Mouse (Mus musculus) ovary, adult 18-20 months (tissue): ENCODE results near the gene Cxcr4.
A peak's percentile ranks its signal among the peaks of the same experiment; 100 is the strongest.

Source experiments
- DNase-seq: peaks from one replicate; pipeline ENCODE4 v3.0.0; 2022; ENCODE audit warnings: low spot score, mixed read lengths

The Cxcr4 gene

DNA sequence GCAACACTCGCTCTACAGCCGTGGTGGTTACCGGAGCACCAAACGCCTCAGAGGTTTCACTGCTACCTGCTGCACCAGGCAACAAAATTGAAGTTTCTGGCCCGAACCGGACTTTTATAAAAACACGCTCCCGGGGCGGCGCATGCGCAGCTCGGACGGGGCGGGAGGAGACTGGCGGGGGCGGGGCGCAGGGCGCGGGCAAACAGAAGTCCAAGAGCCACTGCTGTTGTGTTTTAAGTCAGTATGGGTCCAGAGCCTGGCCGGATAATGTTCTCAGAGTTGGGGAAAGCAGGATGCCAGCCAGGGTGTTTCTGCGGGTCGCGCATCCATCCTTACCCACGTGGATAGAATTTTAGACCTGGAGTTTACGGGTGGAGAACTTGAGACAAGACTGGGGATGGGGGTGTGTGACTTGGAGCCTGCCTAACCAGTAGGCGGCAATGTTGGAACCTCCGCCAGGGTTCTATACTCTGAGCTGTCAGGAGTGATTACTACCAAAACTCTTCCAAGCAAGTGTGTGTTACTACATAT, at the start of gene Cxcr4:
Gene Cxcr4 (minus strand): TSS at position 83 of the 531 bp plus-strand sequence.
- DNase-seq = peak; percentile 68

DNA sequence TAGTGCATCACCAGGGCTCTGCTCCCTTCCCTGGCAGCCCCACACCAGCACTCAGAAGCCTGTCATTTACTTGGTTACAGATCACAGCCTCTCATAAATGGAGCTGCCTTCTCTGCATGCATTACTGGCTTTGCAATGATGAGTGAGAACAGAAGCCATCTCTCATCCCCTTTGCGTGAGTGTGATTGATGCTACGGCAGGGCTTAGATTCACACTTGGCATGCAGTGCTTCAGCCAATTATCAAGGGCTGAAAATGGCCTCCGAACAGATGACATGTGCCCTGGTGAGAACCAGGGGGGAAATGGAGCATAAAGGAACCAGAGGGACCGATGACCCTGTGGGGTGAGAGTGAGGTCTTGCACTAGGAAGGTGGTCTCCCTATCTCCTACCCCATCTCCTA, 47.6 kb upstream of the Cxcr4 start:
- no peak for DNase-seq

DNA sequence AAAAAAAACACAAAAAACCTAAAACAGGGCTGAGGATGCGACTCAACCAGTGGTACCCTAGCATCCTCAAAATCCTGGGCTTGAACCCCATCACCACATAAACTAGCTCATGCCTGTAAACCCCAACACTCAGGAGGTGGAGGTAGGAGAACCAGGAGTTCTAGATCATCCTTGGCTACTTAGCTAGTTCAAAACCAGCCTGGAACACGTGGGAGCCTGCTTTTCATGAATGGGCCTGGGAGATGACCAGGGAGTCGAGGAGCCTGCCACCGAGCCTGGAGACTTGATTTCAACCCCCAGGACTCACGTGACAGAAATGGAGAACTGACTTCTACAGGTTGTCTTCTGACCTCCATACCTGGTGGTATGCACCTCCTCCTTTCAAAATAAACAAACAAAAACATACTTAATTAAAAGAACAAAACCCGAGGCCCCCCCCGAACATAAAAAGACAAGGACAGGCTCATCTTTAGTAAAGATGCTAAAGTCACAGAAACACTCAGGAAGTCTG, 45.2 kb upstream of the Cxcr4 start:
- no peak for DNase-seq

DNA sequence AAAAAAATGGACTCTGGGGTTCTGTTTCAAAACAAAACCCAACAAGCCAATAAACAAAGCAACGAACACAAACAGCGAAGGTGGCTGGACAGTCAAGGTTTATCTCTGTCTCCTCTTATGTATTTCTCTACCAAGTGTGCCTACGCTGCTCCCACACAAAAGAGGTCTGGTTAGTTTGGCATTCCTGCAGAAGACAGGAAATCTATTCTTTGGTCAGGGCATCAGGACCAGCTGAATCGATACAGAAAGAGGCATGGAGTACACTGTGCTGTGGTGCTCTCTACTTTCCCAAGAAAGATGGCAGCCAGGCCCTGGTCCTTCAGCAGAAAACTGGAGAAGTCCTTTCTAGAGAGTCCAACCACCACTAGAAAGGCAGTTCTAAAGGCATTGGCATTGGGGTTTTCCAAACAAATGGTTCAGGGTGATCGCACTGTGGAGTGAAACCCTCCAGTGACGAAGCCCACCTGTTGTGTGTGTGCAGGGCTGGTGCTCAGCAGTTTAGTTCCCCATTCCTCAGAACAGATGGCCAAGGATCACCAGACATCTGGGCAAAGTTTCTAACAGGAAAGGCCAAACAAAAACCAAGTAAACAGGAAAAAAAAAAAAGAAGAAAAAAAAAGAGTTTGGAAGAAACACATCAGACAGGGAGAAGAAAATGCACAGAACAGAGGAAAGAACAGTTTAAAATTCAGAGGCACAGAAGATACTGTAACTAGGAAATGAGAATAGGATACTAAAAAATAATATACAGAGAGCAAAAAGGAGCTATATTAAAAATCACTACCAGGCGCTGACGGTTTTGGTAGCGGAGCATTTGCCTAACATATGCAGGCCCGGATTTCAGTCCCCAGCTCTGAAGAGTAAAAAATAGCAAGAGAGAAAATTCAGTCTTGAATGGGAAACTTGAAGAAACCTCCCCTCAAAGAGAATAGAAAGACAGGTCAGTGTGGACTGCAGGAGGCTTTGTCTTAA, 44.5 kb upstream of the Cxcr4 start:
- no peak for DNase-seq

DNA sequence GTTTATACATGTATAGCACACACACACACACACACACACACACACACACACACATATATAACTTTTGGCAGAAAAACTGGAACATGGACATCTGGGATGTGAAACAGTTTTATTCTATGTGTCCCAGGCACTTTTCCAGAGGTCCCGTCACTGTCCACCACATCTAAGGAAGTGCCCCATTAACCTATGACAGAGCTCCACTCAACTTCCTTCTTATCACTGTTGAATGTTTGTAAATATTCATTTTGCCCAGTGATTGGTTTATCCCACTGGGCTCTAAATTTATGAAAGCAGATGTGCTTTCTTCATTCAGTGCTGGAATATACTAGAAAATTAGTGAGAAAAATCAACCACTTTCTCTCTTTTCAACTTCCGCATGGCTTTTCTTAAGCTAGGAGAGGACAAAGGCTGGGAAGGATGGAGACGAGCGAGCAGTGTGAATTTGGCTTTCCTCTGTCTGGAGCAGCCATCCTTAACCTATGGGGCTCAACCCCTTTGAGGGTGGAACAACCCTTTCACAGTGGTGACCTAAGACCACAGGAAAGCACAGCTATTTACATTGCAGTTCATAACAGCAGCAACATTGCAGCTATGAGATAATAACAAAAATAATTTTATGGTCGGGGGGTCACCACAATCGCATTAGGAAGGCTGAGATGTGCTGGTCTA, 41.8 kb upstream of the Cxcr4 start:
- no peak for DNase-seq

- DNase-seq = no peak
Measured at GRCm38 (mm10) chr1:128632522-128632921, 40.4 kb upstream of the Cxcr4 start.

DNA sequence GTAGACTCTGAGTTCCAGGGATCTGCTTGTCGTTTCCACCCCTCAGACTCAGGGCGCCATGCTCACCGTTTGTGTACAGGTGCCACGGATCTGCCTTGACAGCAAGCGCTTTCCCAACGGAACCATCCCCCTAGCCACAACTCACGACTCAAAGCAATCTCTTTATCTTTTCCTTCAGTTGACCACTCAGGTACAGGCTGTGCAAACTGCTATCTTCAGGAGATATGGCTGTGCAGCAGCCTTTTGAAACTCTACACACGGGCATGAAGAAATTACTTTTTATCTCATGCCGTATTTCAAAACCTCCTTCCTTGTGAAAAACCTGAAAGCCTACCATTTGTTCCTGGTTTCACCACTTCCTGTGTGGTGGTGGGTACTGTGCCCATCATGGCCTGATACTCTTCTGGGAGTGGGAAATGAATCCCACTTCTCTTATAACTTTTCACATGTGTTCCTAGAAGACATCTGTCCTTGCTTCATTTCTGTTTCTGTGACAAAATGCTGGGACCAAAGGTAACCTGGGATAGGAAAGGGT, 34.1 kb upstream of the Cxcr4 start:
- DNase-seq = no peak

DNA sequence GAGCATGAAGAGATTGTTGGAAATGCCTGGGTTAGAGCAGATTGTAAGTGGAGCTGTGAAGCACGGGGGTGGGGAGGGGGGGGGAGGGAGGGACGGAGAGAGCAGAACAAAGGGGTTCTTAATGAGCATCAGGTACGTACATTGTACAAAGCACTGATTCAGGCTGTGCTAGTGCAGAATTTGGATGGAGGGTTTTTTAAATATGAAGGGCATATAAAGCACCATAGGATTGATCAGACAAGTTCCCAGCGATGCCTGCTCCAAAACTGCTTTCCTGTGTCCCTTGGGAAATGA, 31.4 kb upstream of the Cxcr4 start:
- DNase-seq = no peak

- DNase-seq = no peak
Measured at GRCm38 (mm10) chr1:128622867-128623593, 30.9 kb upstream of the Cxcr4 start.

DNA sequence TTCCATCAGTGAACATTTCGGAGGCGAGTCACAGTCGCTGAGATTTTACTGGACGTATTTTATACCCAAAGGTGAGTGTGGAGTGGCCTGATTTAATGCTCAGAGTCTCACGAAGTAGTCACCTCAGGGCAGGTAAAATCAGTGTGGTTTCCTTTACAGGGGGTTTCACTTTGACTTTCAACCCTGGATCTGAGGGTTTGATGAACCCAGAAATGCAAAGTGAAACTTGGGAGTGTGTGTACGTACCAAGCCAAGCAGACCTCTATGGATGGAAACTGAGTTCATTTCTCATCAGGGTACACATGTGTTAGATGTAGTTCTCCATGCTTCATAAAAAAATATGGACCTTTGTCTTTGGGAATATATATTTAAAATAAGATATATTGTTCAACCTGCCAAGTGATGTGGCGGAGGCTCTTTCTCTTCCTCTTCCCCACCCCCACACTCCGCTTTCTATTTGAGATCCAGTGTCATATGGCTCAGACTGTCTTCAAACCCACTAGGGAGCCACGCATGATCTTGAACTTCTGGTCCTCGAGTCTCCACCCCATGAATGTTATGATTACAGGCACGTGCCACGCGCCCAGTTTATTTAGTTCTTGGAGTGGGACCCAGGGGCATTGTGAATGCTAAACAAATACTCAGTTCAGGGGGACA, 25.7 kb upstream of the Cxcr4 start:
- DNase-seq = no peak

GRCm38 (mm10) chr1:128616586-128616985, 24.5 kb upstream of the Cxcr4 start:
- DNase-seq = no peak

- no peak for DNase-seq
Measured at GRCm38 (mm10) chr1:128615459-128615806, 23.3 kb upstream of the Cxcr4 start.

DNA sequence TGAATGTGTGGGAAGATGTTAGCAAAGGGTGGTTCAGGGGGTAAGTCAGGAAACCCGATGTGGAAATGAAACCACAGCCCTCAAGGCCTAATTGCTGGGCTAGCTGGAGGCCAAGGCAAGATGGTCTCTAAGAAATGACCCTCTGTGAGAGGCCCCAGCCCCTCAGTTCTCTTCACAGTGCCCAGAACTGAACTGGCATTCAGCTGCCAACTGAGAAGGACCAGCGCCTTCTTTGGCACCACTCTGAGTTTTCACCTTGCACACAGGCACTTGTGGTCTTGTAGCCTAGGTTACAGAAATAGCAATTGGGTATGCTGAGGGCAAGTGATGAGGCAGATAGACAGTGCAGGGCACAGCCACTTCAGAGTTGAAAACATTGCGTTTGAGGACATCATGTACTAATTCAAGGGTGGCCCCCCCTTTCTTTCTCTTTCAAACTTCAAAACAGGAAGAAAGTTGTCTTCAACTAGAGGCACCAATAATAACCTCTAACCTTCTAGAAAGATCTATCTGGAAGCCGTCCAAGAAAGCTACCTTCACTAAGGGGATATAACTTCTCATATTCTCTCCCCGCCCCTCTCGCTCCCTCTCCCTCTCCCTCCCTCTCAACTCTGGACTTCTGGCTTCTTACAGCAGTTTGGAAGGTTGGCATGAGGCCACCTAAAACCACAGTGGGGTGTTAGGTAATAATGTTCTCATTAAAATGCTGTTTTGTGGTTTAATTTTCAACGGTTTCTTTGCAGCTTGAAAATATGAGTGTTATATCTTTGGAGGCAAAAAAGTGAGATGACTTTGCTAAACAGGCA, 22.8 kb upstream of the Cxcr4 start:
- DNase-seq = peak; percentile 32

DNA sequence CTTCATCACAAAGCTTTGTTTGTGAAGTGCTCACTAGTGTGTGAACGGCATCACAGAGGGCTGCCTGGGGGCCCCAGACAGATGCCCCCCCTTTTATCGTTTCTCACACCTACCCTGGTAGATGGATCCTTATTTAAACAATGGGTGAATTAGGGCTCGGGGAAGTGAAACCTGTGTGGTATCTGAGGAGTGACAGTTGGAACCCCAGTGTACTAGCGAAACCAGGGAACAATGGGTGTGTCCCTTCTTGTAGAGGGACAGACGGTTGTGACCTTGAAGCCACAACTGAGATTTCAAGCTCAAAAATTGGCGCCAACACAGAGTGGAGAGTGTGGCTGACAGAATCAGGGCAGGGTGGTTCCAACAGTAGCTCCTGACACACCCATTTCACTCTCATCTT, 16.0 kb upstream of the Cxcr4 start:
- no peak for DNase-seq

DNA sequence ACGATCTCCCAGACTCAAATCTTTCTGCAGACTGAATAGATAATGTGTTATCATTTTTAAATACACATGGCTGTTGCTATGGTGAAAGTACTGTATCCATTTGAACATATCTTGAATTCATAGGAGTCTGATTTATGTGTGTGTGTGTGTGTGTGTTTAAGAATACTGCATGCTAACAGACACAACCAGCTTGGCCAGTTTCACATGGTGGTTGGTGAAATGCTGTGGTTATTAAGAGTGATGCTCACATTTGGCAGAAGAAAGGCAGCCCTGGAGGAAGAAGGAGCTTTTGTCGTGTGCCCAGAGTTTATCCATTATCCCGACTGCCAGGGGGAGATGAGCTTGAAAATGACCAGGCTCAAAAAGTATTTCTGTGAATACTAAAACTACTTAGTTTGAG, 15.3 kb upstream of the Cxcr4 start:
- DNase-seq = no peak

- no peak for DNase-seq
Measured at GRCm38 (mm10) chr1:128605794-128606193, 13.7 kb upstream of the Cxcr4 start.

DNA sequence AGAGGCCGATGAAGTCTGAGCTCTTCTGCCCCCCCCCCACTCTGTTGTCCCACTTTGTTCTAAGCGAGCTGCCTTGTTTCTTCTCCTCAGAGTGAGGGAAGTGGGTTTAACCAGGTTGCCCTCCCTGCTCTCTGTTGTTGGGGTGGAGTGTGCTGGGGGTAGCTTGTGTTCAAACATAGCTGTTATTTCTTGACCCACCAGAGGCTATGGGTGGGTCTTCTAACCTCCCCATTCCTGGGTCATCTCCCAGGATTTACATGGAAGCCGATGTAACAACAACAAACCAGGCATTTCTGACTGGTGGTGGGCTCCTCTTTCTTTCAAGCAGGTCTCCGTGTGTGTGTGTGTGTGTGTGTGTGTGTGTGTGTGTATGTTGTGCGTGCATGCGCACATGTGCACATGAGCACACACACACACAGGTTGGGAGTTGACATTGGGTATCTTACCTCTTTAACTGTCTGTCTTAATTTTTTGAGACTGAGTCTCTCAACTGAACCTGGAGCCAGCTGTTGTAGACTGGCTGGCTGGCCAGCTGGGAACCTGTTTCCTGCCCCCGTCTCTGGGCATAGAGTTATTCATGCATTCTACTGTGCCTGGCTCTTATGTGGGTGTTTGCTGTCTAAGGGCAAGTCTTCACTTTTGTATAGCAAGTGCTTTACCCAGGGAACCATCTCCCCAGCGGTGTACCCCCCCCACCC, 10.7 kb upstream of the Cxcr4 start:
- no peak for DNase-seq

GRCm38 (mm10) chr1:128602018-128602687, 10.1 kb upstream of the Cxcr4 start:
- no peak for DNase-seq

DNA sequence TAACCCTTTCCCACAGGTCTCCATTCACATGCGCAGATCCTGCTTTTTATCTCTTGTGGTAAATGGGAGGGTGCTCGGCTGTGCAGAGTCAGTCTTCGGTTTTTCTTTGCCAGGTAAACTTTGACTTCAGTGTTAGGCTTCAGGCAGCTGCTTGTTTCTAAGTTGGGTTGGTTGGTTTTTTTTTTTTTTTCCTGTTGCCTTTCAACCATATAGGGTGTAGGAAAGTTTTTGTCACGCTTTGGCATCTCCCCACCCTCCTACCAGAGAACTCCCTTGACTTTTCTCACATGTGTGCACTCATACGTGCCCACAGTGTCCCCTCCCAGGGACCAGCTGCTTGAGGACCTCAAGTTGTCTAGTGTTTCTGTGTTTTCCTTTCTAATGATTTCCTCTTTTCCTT, 9.2 kb upstream of the Cxcr4 start:
- no peak for DNase-seq

DNA sequence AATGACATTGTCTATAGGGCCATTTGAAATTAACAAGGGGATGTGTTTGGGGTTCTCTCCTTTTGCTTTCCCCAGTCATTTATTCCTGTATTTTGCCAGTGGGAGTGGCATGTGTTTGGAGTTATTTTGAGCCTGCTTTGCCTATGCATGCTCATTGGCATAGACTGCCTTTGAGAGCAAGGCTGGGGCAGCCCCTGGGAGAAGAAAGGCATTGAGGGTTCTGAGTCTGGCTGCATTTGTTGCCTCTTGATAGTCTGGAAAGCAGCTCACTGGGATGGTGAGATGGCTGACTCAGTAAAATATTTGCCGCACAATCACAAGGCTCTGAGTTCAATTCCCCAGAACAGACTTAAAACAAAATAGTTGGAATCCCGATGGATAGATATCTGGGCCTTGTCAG, 8.5 kb upstream of the Cxcr4 start:
- DNase-seq = no peak
